ENCODE assay signal across 8 mouse cellular contexts in the genomic region with DNA sequence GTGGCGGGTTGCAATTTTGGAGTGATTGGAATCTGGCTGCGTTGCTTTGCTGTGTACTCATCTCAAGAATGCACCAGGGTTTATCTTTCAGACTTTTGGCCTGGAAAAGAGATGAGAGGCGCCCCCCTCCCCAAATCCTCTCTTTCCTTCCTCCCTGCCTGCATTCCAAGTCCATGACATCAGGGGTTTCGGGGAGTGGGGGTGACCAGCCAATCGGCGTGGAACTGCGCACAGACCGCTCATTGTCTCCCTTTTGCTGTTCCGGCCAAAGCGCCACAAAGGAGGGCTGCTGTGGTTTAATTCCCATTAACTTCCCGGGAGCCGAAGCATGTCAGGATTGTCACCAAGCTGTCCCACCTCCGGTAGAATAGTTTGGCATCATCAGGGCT. TPM values are rescaled to one million over a fixed set of nuclear protein-coding genes. Genes with fewer than 3 reads are reported as not detected.
DNase-seq lines count a peak whose midpoint lies in the region; ATAC-seq and TF ChIP-seq lines count a peak whose summit lies in the region.

No protein-coding gene starts in this region.

- DNase-seq in cerebellum, adult 11-12 months: peak; percentile 43
- DNase-seq in heart, postnatal 25 days (ENCODE audit: low spot score): peak; percentile 59
- DNase-seq in layer of hippocampus, adult 2 months (ENCODE audit: low spot score in 2 of 2): peak; percentile 53 to 69
- DNase-seq in liver, postnatal 0 days: peak; percentile 56
- peak; percentile 48 for DNase-seq in ovary, adult 18-20 months (ENCODE audit: low spot score)
- peak; percentile 65 to 78 for DNase-seq in urinary bladder, postnatal 4 days (ENCODE audit: low spot score in 2 of 2)

- no peaks in the 10 kb centered on the region for H3K4me1 ChIP-seq in ES-Bruce4 (ENCODE audit: control insufficient read depth, insufficient read depth, low read length)
- H3K4me1 ChIP-seq in forebrain, embryonic 16.5 days (replicated peaks; ENCODE audit: control insufficient read depth, insufficient read depth, low read length): peaks cover 36% of the 10 kb centered on the region
- peaks cover 9% of the 10 kb centered on the region for H3K4me1 ChIP-seq in liver, postnatal 0 days (ENCODE audit: insufficient read depth)

- no peak for TF ChIP-seq CTCF in ES-Bruce4 (IDR thresholded peaks at IDR 0.05; ENCODE audit: low read depth, low read length)
- TF ChIP-seq CTCF in layer of hippocampus, adult 2 months (conservative IDR thresholded peaks at IDR 0.05): no peak
- no peak for TF ChIP-seq CTCF in liver, postnatal 0 days (IDR thresholded peaks at IDR 0.05; ENCODE audit: low read depth)

- H3K27ac ChIP-seq in ES-Bruce4 (ENCODE audit: insufficient read depth, low read length): peak overlapping the region; percentile 64
- peak overlapping the region; percentile 96 for H3K27ac ChIP-seq in forebrain, embryonic 16.5 days (ENCODE audit: low read length)
- peak overlapping the region; percentile 96 for H3K27ac ChIP-seq in layer of hippocampus, adult 2 months
- H3K27ac ChIP-seq in liver, postnatal 0 days (ENCODE audit: low read depth): peak overlapping the region; percentile 94

- no peaks in the 10 kb centered on the region for H3K9me3 ChIP-seq in ES-Bruce4 (replicated peaks; ENCODE audit: control insufficient read depth, insufficient read depth, low read length, poor library complexity, severe bottlenecking)
- no peaks in the 10 kb centered on the region for H3K9me3 ChIP-seq in forebrain, embryonic 16.5 days (ENCODE audit: control insufficient read depth, low read length)
- H3K9me3 ChIP-seq in liver, postnatal 0 days (ENCODE audit: low read length): no peaks in the 10 kb centered on the region

- peak overlapping the region; percentile 100 for H3K9ac ChIP-seq in ES-Bruce4 (ENCODE audit: low read depth, poor library complexity, severe bottlenecking)
- peak overlapping the region; percentile 94 for H3K9ac ChIP-seq in forebrain, embryonic 16.5 days (replicated peaks; ENCODE audit: low read depth, low read length)
- H3K9ac ChIP-seq in liver, postnatal 0 days (replicated peaks): peak overlapping the region; percentile 81

- intact Hi-C loops in heart, postnatal 25 days (cut with DNase I): loop anchor here (2.0 to 5.0 kb wide), 3 partner anchors 60 to 120 kb away; no protein-coding TSS in a partner anchor

- H3K27me3 ChIP-seq in ES-Bruce4 (ENCODE audit: control insufficient read depth, insufficient read depth, low read length, poor library complexity, severe bottlenecking): no peaks in the 10 kb centered on the region
- H3K27me3 ChIP-seq in forebrain, embryonic 16.5 days (replicated peaks; ENCODE audit: control insufficient read depth, insufficient read depth, low read length): no peaks in the 10 kb centered on the region
- H3K27me3 ChIP-seq in liver, postnatal 0 days (ENCODE audit: insufficient read depth, low read length): no peaks in the 10 kb centered on the region

- peak overlapping the region; percentile 86 for H3K4me3 ChIP-seq in ES-Bruce4 (ENCODE audit: low read depth, low read length)
- peak overlapping the region; percentile 89 for H3K4me3 ChIP-seq in forebrain, embryonic 16.5 days (replicated peaks; ENCODE audit: low read length)
- peak overlapping the region; percentile 85 for H3K4me3 ChIP-seq in layer of hippocampus, adult 2 months
- peak overlapping the region; percentile 57 for H3K4me3 ChIP-seq in liver, postnatal 0 days (ENCODE audit: low read depth, low read length)

- TF ChIP-seq POLR2A in ES-Bruce4 (IDR thresholded peaks at IDR 0.05; ENCODE audit: insufficient read depth, low read length): no peak

- H3K4me2 ChIP-seq in forebrain, embryonic 16.5 days (ENCODE audit: low read length): peak overlapping the region; percentile 77
- H3K4me2 ChIP-seq in liver, postnatal 0 days (ENCODE audit: low read depth, low read length): peak overlapping the region; percentile 78

- ATAC-seq in forebrain, embryonic 16.5 days: peak; percentile 60
- ATAC-seq in liver, postnatal 0 days: no peak

- TF ChIP-seq EP300 in ES-Bruce4 (IDR thresholded peaks at IDR 0.05; ENCODE audit: insufficient read depth, low read depth, low read length): no peak
- TF ChIP-seq EP300 in liver, postnatal 0 days (IDR thresholded peaks at IDR 0.05; ENCODE audit: low read depth): no peak

- no peaks in the 10 kb centered on the region; the same call in 1 of the 2 replicates for H3K36me3 ChIP-seq in ES-Bruce4 (ENCODE audit: control insufficient read depth, insufficient read depth, low read length, poor library complexity, severe bottlenecking)
- no peaks in the 10 kb centered on the region for H3K36me3 ChIP-seq in forebrain, embryonic 16.5 days (ENCODE audit: control insufficient read depth, insufficient read depth)
- no peaks in the 10 kb centered on the region for H3K36me3 ChIP-seq in liver, postnatal 0 days (replicated peaks; ENCODE audit: insufficient read depth, low read length)

- WGBS in forebrain, embryonic 16.5 days: under 1% methylated on average over 13 of the region's 13 CpGs
- 1% methylated on average over 13 of the region's 13 CpGs for WGBS in liver, postnatal 0 days (ENCODE audit: insufficient replicate concordance)

RNA-seq across cellular contexts. Expression of a gene that starts 1.2 kb away (rescaled TPM):
- polyA plus RNA-seq in ES-Bruce4 (2011; ENCODE audit: insufficient read depth, insufficient read length, low read depth, missing spikeins): 584 and 623 TPM in 2 replicates
- 554 and 700 TPM in 2 replicates for polyA plus RNA-seq in forebrain, embryonic 16.5 days (2015; fragmentation: Nextera tagmentation; extraction: Ambion mirVana)
- total RNA-seq in heart, postnatal 25 days (2021): 10 to 100 TPM; 41.8 to 48.6 TPM
- total RNA-seq in layer of hippocampus, adult 2 months (2021): 100 to 1,000 TPM in 1 of 2 experiments, 10 to 100 TPM in 1; 100.0 to 108 TPM
- polyA plus RNA-seq in liver, postnatal 0 days (2015; fragmentation: Nextera tagmentation; extraction: Ambion mirVana): 128 and 143 TPM in 2 replicates
